Mouse (Mus musculus): ENCODE measurements at regions not wholly inside any gene's neighbourhood (a gene's known extent, or its start where the extent isn't known, plus 50 kb on each side); places are given as distances from the start of the nearest gene placed in this dataset.
A peak's percentile ranks its signal among the peaks of the same experiment; 100 is the strongest.

DNA sequence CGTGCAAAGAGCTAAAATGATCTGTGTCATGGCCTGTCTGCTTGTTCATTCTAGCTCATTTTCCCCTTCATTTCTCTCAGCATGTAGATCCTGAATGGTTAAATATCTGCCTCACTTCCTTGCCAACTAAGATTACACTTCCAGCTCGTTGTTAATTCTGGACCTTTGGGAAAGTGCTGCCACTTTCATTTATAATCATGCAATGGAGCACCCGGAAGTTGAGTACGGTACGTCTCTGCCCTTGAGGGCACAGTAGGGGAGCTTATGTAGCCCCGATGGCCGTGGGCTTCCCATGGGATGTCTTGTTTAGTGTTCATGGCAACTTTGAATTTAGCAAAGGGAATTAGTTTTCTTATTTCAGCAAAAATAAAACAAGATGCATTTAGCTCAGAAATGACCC lies 334.4 kb downstream of the Kcnrg start:
- no peak for TF ChIP-seq POLR2A (IDR thresholded peaks at IDR 0.05; ENCODE audit: borderline replicate concordance, extremely low read depth, insufficient read depth, insufficient read length, poor library complexity, severe bottlenecking)
- TF ChIP-seq CTCF (IDR thresholded peaks at IDR 0.05; ENCODE audit: borderline replicate concordance, extremely low read depth, insufficient read depth, insufficient read length): no peak
- DNase-seq (ENCODE audit: low read depth): no peak

DNA sequence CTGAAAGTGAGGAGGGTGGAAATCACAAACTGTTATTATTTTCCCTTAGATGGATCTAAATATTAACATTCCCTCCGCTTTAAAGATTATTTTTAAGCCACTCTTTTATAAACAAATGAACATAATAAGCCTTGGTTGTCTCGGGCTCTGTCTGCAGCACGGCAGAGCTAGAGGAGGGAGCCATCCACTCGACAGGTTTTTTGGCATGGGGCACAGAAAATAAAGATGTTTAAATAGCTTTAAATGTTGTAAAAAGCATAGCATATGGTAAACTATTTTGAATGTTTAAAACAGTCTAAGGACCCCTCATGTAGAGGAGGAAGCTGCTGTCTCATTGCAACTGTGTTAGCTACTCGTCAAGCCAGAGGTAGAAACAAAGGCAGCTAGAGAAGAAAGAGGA lies 338.4 kb downstream of the Kcnrg start:
- peak; percentile 25 for DNase-seq (ENCODE audit: low read depth)
- TF ChIP-seq CTCF (IDR thresholded peaks at IDR 0.05; ENCODE audit: borderline replicate concordance, extremely low read depth, insufficient read depth, insufficient read length) (no peak), POLR2A (IDR thresholded peaks at IDR 0.05; ENCODE audit: borderline replicate concordance, extremely low read depth, insufficient read depth, insufficient read length, poor library complexity, severe bottlenecking) (no peak)

DNA sequence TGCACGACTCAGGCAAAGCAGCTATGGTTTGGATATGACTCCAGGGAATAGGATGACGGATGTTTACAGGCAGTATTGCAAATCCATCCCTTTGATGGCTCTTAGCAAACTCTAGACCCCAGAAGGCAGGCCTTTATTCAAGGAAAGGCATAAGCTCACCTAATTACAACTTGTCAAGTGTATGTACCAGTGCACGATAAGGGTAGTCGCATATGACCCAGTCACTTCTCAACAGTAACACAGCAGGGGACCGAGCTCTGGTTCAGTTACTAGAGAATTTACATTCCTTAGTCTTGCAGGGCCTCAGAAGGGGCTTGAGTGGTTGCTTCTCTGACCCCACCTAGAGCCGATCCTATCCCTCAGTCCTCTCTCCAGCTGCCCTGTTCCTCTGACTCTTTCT lies 342.2 kb downstream of the Kcnrg start:
- TF ChIP-seq CTCF (IDR thresholded peaks at IDR 0.05; ENCODE audit: borderline replicate concordance, extremely low read depth, insufficient read depth, insufficient read length) (no peak), POLR2A (IDR thresholded peaks at IDR 0.05; ENCODE audit: borderline replicate concordance, extremely low read depth, insufficient read depth, insufficient read length, poor library complexity, severe bottlenecking) (no peak)
- peak; percentile 31 for DNase-seq (ENCODE audit: low read depth)

DNA sequence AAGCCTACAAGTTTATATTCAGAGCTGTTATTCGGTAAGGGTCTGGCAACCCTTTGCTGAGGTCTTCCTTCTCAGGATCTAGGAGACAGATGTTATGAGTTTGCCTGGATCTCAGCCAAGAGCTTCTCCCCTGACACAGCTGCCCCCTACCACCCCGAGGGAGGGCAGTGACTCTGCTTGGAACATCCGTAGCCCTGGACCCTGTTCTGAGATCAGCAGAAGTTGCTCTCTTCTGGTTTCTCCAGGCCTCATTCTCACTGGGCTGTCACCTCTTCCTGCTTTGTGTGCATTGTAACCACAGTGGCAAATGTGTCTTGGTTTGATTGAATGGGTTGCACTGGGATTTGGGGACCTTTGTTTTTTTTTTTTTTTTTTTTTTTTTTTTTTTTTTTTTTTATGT lies 342.4 kb upstream of the Rnaseh2b start:
- DNase-seq (ENCODE audit: low read depth): peak; percentile 31
- TF ChIP-seq CTCF (IDR thresholded peaks at IDR 0.05; ENCODE audit: borderline replicate concordance, extremely low read depth, insufficient read depth, insufficient read length) (no peak), POLR2A (IDR thresholded peaks at IDR 0.05; ENCODE audit: borderline replicate concordance, extremely low read depth, insufficient read depth, insufficient read length, poor library complexity, severe bottlenecking) (no peak)

DNA sequence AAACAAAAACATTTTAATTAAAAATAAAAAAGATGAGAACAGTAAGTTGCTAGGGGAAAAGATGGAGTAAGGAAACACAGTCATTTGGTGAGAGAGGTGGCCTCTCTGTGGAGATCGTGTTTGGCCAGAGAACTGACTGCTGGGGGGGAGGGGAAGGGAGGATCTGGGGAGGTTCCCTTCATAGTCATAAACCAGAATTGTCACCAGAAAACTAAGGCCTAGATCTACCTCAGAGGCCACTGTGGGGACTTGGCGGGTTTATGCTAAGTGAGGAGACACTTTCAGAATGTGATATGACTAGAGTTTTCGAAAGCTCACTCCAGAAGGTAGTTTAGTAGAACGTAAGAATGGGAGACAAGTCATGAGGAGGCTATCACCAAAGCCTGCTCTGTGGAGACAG lies 339.4 kb upstream of the Rnaseh2b start:
- no peak for DNase-seq (ENCODE audit: low read depth)
- TF ChIP-seq POLR2A (IDR thresholded peaks at IDR 0.05; ENCODE audit: borderline replicate concordance, extremely low read depth, insufficient read depth, insufficient read length, poor library complexity, severe bottlenecking) (no peak), CTCF (IDR thresholded peaks at IDR 0.05; ENCODE audit: borderline replicate concordance, extremely low read depth, insufficient read depth, insufficient read length) (no peak)

DNA sequence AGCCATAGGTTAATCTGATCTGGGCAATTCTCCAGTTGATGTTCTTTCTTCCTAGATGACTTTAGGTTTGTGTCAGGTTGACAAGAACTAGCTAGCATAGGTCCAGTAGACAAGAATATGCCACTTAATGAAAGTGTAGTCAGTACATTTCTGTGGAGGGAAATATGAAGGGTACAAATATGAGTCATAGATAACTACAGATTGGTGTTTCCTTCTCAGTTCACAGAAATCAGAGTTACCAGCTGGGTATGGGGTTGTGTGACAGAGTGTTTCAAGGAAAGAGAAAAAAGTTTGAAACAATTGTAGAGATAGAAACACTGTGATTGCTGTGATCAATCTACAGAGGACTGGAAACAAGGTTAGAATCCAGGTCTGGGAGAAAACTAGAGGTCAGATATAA lies 337.0 kb upstream of the Rnaseh2b start:
- DNase-seq (ENCODE audit: low read depth): no peak
- TF ChIP-seq CTCF (IDR thresholded peaks at IDR 0.05; ENCODE audit: borderline replicate concordance, extremely low read depth, insufficient read depth, insufficient read length): no peak
- no peak for TF ChIP-seq POLR2A (IDR thresholded peaks at IDR 0.05; ENCODE audit: borderline replicate concordance, extremely low read depth, insufficient read depth, insufficient read length, poor library complexity, severe bottlenecking)

DNA sequence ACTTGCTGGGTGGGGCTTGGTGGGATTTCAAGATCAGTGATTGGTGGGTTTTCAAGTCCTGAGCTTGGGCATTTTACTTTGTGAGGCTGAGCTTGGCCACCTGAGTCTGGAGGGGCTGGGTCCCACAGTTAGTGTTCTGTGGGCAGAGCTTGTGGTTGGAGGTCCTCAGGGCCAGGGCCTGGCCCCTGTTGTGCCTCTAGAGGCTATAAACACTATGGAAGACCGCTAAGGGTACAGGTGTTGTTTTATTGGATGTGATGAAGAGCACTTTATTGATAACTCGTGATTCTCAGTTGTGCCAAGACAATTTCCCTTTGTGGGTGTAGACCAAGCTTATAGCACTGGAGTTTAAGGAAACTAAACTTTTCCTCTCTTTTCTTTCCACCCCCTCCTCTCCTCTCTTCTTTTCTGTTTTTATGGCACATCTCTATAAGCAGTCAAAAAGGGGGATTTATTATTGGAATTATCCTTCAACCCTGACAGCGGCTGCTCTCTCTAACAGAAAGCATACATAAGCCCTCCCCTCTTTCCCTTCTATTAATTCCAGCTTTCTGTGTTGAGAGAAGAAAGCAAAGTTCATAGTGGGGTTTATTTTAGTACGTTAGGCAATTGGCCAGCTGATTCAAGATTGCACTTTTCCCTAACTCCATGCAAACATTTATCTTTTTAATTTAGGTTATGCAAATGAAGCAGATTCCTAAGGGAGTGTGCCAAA lies 332.0 kb upstream of the Rnaseh2b start:
- no peak for DNase-seq (ENCODE audit: low read depth)
- TF ChIP-seq CTCF (IDR thresholded peaks at IDR 0.05; ENCODE audit: borderline replicate concordance, extremely low read depth, insufficient read depth, insufficient read length): no peak
- no peak for TF ChIP-seq POLR2A (IDR thresholded peaks at IDR 0.05; ENCODE audit: borderline replicate concordance, extremely low read depth, insufficient read depth, insufficient read length, poor library complexity, severe bottlenecking)

DNA sequence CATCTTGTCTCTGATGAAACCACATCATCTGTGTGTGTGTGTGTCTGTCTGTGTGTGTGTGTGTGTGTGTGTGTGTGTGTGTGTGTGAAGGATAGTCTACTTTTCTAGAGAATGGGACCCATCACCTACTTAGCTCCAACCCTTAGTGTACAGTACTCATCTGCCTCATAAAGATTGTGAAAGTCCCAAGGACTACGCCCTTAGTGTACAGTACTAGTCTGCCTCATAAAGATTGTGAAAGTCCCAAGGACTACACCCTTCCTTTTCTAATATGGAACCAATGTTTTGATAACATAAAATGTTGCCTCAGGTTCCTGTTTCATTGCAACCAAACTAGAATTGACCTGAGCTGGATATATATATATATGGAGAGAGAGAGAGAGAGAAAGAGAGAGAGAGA lies 323.9 kb upstream of the Rnaseh2b start:
- DNase-seq (ENCODE audit: low read depth): no peak
- TF ChIP-seq CTCF (IDR thresholded peaks at IDR 0.05; ENCODE audit: borderline replicate concordance, extremely low read depth, insufficient read depth, insufficient read length): no peak
- no peak for TF ChIP-seq POLR2A (IDR thresholded peaks at IDR 0.05; ENCODE audit: borderline replicate concordance, extremely low read depth, insufficient read depth, insufficient read length, poor library complexity, severe bottlenecking)

DNA sequence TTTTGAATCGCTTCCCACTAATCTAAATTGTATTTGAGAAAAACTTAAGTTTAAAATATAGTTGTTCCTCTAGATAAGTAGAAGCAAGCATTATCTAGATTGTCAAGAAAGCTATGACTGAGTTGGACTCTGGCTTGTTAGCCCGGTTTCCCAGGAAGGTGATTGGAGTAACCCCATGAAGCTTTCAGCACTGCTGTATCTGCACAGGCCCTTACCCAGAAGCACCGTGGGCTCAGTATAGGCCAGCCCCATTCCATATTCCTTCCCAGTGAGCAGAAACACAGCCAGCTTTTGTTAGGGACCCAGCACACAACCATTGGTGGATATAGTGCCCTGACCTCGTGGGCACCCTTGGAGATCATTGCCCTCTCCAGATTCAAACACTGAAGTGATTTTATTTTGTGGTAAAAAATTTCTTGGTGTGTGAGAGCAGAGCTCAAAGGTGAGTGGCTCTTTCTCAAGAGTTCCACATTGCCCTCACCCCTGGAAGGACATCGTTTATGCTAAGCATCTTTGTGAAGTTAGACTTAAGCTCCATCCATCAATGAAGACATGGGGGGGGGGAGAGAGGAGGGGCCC lies 323.3 kb upstream of the Rnaseh2b start:
- no peak for DNase-seq (ENCODE audit: low read depth)
- TF ChIP-seq CTCF (IDR thresholded peaks at IDR 0.05; ENCODE audit: borderline replicate concordance, extremely low read depth, insufficient read depth, insufficient read length): no peak
- TF ChIP-seq POLR2A (IDR thresholded peaks at IDR 0.05; ENCODE audit: borderline replicate concordance, extremely low read depth, insufficient read depth, insufficient read length, poor library complexity, severe bottlenecking): no peak

DNA sequence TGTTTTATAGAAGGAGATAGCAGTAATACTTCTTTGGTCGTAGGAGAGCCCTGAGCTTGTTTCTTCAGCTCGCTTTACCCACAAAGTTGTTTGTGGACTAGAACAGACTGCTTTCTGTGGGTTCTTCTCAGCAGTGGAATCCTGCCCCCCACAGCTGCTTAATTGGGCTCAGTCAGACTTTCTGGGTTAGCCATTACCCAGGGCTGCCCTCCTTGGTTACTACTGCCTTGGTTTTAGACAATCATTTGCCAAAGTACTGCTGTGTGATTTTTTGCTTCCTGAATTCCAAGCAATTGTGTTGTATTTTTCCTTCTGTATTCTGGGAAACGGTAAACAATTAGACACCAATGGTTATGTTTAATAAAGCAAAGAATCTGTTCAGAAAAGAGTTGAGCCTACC lies 321.8 kb upstream of the Rnaseh2b start:
- no peak for DNase-seq (ENCODE audit: low read depth)
- TF ChIP-seq CTCF (IDR thresholded peaks at IDR 0.05; ENCODE audit: borderline replicate concordance, extremely low read depth, insufficient read depth, insufficient read length) (no peak), POLR2A (IDR thresholded peaks at IDR 0.05; ENCODE audit: borderline replicate concordance, extremely low read depth, insufficient read depth, insufficient read length, poor library complexity, severe bottlenecking) (no peak)

DNA sequence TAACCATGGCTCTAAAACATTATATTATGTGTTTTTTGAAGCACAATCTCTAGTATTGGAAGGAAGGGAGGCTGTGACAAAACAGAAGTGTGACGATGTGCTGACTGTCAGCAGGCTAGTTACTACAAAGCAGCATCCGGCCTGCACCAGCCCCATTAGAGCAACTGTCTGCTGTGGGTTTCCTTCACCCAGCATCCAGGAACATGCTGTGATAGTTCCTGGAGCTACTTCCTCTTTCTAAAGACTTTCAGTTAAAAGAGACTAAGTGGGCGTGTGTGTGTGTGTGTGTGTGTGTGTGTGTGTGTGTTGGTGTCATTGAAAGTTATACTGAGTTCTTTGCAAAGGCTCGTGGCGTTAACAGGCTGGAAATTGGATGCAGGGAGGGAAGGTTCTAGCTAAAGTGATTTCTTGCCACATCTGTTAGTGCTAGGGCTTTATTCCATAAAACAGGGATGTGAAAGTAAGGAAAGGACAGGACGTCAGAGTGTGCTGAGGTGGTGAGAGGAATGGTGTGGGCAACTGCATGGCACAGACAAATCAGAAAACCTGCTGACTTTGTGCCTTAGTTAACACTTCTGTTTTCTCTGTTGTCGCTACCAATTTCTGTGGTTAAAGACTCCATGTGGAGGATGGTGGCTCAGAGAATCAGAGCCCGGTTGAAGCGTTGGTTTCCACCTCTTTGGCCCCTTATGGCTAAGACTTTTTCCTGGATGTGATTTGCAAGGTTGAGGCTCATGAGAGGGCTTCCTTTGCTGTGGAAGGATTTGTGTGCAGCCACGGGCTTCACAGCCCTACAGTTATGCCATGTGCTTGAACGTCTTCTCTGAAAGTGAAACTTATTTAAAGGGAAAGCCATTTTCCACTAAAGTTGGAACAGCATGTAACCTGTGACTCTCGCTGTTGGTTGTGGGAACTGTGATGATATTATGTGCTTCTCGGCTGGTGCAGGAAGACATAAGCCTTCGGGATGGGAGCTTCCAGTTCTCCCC lies 321.0 kb upstream of the Rnaseh2b start:
- no peak for DNase-seq (ENCODE audit: low read depth)
- TF ChIP-seq CTCF (IDR thresholded peaks at IDR 0.05; ENCODE audit: borderline replicate concordance, extremely low read depth, insufficient read depth, insufficient read length): no peak
- no peak for TF ChIP-seq POLR2A (IDR thresholded peaks at IDR 0.05; ENCODE audit: borderline replicate concordance, extremely low read depth, insufficient read depth, insufficient read length, poor library complexity, severe bottlenecking)

Measured in brain, embryonic 14.5 days (tissue).